Mouse (Mus musculus) skeletal muscle tissue, adult 2 months (tissue): ENCODE measurements around the gene Myt1.
"Not testable (repeated sequence)": the region's sequence is repeated elsewhere in the genome, so short reads cannot be mapped to it uniquely, and the experiment has no call there.

Source experiments
- DNase-seq: peaks from one replicate; pipeline ENCODE4 v3.0.0-alpha.2; 2012; ENCODE audit warnings: low read depth, low spot score

The Myt1 gene

DNA sequence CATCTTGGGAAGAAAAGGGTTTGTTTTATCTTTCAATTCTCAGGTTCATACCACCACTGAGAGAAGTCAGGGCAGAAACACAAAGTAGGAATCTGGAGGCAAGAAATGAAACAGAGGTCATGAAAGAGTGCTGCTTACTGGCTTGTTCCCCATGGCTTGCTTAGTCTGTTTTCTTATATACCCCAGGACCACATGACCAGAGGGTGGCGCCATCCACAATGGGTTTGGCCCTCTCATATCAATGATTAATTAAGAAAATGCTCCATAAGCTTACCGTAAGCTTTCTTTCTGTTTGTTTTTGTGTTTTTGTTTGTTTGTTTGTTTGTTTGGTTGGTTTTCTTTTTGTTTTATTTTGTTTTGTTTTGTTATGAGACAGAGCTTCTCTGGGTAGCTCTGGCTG, 14.6 kb downstream of the Myt1 start:
- DNase-seq, result no peak

DNA sequence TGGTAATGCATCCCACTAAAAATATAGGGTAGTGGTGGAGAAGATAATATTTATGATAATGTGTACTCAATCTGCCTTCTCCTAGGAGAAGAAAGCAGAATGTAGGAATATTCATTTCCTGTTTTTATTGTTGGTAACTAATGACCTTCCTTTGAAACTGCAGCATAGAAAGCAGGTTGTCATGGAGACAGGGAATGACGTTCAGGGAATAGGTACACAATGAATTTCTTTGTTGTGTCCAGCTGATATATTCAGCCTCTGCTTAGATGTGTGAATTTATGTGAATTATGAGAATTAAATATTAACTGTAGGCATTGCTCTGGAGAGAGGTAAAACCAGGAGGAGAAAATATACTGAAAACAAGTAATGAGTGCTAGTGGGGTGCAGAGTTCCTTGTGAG, 18.3 kb downstream of the Myt1 start:
- DNase-seq, result no peak

DNA sequence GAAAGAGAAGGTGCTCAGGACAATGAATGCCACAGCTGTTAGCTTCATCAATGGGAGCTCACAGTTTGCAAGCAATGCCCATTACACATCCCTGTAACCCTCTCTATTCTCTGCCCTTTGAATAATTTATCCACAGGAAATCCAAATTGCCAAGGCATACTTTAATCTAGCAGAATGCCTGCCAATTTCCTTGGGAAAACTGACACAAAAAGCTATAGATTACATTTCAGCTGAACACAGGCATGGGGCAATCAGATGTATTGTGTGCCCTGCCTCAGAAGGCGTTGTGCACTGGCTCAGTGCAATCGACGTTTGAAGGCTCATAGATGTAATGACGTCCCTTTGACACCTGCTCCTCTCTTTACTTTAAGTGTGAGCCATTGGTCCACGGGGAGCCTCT, 24.7 kb downstream of the Myt1 start:
- no peak for DNase-seq

DNA sequence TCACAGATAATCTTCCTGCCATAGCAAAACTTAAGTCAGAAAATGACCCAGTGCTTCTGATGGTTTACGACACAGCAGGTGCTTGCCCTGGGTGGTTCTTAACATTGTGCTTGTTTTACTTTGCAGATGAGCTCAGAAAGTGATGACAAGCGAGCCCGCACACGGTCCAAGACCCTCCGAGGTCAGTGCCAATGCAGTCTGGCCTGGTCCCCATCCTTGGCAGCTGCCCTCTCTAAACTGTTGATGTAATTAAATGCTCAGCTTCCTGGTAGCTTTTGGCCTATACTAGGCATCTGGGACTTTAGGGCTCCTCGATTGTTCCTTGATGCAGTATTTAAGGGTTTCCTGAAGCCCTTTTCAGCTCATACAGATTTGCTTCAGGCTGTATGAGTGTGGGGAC, 26.3 kb downstream of the Myt1 start:
- no peak for DNase-seq

DNA sequence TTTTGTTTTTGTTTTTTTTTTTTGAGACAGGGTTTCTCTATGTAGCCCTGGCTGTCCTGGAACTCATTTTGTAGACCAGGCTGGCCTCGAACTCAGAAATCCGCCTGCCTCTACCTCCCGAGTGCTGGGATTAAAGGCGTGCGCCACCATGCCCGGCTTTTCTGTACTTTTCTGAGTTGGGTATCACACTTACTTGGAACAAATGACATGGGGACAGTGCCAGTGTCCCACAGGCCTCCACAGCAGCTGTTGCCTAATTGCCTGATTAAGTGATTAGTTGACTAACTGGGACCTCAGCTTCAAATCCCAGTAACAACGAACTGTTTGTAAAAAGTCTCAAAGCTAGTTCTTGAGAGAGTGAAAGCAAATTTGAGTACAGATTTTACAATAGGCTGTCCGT, 30.1 kb downstream of the Myt1 start:
- not testable (repeated sequence) for DNase-seq

DNA sequence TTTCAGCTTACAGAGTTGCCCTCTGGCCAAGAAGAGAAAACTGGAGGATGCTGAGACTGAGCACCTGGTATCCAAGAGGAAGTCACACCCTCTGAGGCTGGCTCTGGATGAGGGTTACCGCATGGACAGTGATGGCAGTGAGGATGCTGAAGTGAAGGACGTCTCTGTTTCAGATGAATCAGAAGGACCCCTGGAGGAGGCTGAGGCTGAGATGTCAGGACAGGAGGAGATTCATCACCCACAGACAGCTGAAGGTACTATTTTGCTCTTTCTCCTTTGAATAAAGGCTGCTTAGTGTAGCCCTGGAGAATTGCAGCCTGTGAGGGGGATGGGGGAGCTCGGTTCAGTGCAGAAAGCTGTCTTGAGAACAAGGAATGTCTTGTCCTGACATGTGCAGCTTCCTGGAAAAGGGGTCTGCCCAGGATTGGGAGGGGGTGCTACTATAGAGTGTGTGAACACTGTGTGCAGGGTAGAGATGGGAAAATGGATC, 32.6 kb downstream of the Myt1 start:
- DNase-seq, result no peak

DNA sequence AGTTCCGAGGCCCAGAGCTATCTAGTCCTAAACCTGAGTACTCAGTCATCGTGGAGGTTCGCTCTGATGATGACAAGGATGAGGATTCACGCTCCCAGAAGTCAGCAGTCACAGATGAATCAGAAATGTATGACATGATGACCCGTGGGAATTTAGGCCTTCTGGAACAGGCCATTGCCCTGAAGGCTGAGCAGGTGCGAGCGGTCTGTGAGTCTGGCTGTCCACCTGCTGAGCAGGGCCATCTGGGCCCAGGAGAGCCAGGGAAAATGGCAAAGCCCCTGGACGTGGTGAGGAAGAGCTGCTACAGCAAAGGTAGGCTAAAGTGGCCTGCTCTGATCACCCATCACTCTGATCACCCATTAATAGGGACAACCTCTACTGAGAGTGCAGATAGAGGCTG, 34.5 kb downstream of the Myt1 start:
- no peak for DNase-seq

DNA sequence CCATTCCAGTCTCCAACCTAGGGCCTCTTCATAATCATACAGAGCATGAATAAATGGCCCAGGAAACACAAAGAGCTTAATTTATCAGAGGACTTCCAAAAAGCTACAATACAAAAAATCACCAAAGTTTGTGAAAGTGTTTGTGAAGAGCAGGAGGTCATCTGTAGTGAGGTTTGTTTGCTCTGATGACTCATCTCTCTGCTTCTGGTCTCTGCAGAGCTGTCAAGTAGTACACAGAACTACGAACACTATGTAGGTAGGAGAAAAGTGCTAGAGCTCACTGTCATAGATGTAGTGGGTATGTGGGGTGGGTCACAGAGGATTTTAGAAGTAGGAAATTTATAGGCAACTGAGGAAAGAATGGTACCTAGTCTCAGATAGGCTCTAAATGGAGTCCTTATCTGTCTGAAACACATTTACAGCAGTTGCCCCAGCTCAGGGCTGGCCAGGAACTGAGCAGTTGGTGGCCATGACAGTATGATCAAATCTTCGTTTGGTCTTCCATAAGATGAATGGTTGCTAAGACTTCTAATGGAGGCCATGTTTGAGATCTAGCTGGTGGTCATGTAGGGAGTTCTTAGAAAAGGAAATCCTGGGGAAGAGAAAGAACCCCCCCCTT, 66.0 kb downstream of the Myt1 start:
- DNase-seq, result no peak

DNA sequence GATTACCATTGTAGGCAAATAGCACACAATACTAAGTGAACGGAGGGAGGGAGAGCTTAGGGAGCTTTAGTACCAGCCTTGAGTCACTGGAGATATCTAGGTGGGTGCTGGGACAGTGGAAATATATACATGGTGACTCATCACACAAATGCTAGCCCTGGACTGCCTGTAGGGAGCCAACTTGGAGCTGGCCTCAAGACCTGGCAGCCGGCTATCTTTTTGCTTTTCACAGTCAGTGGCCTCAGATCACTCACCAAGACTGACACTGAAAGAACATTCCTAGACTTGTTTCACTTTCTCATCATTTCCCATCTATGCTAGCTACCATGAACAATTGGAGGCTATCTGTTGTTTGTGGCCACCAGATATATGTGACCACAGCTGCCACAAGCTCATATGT, 69.6 kb downstream of the Myt1 start:
- no peak for DNase-seq

DNA sequence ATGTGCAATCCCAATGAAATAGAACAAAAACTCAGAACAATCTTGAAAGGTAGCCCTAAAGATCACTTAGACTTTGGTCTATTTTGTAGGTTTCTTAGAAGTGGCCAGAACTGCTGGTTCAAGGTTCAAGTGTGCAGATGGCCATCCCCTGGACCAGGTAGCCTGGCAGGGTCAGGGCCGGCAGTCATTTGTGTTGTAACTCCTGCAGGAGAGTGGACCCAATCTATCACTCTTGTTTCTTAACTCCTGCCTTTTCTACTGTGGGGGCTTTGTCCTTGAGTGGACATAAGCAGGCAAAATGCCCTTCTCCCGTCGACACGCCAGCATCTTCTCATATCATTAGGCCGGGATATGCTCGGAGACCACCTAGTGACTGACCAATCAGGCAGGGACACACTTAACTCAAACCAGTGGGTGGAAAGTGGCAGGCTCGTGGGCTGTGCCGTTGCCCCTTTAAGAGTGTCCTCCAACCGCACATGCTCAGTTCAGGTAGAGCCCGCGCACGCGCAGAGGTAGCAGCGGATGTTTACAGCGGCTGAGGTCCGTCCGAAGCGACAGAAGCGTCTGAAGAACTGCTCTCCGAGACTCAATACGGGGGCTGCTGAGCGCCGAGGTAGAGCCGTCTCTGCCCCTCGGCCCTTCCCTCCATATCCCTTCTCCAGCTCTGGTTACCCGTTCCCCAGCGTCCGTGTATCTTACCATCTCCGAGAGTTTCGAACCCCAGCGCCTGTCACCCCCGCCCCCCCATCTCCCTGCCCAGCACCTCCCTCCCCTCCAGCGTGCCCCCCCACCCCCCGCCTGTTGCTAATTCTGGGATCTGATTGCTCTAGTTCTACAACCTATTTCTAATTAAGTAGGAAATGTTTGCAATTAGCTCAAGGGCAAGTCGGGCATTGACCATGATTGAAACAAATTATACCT, 74.5 kb downstream of the Myt1 start, which contains the start of gene Pcmtd2:
TSS of gene Pcmtd2 (plus strand) at position 483 of the 921 bp plus-strand sequence.
- DNase-seq, result peak; percentile 94

DNA sequence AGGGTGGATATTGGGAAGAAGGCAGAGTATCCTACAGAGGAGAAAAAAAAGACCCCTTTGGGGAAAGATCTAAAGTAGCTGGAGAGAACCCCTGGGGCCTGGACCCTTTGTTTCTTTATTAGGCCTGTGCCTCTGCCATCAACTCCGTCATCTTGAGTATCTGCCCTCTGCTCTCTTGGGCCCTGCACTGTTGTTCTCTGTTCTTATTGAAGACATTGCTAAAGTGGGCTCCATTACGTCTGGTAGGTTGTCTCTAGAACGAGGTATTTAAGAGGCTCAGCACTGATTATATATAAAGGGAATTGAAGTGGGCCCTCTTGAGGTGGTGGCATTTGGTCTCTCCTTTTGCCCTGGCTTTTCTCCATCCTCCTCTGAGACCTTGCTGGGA, 75.2 kb downstream of the Myt1 start:
- DNase-seq, result no peak

DNA sequence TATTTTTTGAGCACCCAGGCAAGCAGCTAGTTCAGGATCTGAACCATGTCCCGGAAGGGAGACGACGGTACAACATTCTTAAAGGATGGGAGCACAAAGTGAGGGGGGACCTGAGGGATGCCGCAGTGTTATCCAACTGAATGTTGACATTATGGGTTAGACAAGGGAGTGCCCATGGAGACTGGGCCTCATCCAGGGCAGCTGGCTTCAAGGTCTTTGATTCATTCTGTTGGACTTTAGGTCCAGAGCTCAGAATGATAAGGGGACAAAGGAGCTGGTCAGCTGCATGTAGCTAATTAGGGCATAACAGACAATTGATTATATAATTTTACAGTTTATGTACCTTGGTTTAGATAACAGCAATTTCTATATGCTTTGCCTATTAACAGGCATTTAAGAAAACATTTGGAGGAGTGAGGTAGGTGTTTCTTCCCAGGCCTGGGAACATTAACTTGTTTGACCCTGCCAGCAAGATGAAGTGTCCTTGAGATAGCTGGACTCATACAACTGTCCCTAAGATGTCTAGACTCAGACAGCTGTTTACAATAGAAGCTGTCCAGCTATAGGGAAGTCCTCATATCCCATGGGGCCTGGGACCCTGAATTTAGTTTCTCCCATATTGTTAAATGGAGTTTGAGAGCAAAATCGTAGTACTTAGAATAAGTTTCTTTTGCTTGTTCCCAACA, 82.7 kb downstream of the Myt1 start:
- no peak for DNase-seq

DNA sequence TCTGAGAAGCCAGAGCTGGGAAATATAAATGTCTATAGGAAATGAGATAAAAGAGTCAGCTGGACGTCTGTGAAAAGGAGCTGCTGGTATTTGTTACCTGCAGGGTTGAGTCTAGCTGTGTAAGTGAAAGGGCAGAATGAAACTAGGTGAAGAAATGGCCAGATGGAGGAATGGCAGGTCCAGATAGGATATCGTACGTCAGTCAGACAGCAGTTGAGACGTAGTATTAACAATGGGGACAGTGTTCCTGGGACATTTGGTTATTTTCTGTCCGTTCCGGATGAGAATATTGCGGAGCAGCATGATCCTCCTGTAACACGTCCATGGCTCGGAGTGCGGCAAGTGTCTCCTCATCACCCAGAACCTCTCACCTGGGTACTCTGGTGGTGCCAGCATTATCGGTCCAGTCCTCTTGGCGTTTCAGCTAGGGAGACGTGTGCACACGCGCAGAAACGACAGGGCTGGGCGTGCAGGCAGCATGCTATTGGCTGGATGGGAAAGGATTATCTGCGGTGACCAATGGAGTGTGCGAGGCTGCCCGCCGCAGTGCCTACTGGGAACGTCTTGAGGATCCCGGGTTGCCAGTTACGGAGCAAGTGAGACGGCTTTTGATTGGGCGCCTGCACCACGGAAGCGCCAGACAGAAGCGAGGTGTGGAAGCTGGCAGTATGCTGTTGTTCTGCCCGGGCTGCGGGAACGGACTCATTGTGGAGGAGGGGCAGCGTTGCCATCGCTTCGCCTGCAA, 100.8 kb downstream of the Myt1 start, which contains the start of gene Polr3k:
TSS of gene Polr3k (plus strand) at position 547 of the 745 bp plus-strand sequence.
- DNase-seq, result peak; percentile 93

DNA sequence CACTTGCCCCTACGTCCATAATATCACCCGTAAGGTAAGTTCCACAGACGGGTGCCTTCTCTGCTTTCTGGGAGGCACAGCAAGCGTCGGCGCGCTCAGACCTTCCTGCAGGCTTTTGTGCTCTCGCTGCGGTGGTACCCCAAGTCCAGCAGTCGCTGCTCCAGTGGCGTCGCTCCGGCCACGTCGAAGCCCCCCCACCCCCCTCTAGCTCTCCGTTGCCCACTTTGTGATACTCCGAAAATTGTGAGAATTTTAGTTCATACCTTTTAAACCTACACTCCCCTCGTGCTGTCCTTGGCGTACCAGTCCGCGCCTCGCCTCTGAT, 101.4 kb downstream of the Myt1 start:
- DNase-seq, result no peak

DNA sequence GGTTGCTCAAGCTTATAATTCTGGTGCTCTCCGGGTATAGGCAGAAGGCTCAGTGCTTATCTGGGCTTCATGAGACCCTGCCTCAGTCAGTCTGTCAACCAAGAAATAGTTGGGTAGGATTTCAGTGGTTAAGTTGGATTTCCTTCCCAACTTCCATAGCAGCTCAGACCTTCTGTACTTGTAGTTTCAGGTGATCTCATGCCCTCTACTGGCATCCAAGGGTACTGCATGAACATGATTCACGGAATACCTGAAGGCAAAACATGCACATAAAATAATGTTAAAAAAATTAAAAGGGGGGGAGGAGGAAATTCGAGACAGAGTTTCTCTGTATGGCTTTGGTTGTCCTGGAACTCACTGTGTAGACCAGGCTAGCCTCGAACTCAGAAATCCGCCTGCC, 103.8 kb downstream of the Myt1 start:
- DNase-seq, result peak; percentile 32

DNA sequence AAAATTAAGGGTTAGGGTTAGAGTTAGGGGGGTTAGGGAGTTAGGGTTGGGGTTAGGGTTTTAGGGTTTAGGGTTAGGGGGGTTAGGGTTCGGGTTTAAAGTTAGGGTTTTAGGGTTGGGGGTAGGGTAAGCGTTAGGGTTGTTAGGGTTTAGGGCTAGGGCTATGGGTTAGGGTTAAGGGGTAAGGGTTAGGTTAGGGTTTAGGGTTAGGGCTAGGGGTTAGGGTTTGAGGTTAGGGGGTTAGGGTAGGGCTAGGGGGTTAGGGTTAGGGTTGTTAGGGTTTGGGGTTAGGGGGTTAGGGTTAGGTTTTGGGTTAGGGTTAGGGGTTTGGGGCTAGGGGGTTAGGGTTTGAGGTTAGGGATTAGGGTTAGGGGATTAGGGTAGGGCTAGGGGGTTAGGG, 107.9 kb downstream of the Myt1 start:
- DNase-seq, result no peak
